Mouse (Mus musculus): Measurements from ENCODE around the gene Iqcn. TPM values are rescaled to one million over a fixed set of nuclear protein-coding genes. Genes with fewer than 3 reads are reported as not detected.

Iqcn gene
- 0.10 TPM in 1 of 2 replicates, not detected in the other for polyA plus RNA-seq (2015; fragmentation: Nextera tagmentation; extraction: Ambion mirVana)

GRCm38 (mm10) chr8:70703287-70703686, at the start of gene Iqcn:
Gene Iqcn, plus strand, starts transcription at chr8:70703457.
- Histone ChIP-seq H3K4me1 (ENCODE audit: control insufficient read depth, insufficient read depth, low read depth, low read length) (peaks cover 22% of the 10 kb centered on the region), H3K27me3 (replicated peaks; ENCODE audit: control insufficient read depth, insufficient read depth, low read length) (no peaks in the 10 kb centered on the region), H3K9ac (ENCODE audit: low read depth, low read length) (no peak within 1 kb of the TSS), H3K27ac (ENCODE audit: low read depth, low read length) (no peak within 1 kb of the TSS), H3K36me3 (ENCODE audit: control insufficient read depth, insufficient read depth, low read length) (no peaks in the 10 kb centered on the region), H3K4me2 (ENCODE audit: low read length) (peak within 1 kb of the TSS; percentile 86), H3K9me3 (ENCODE audit: control insufficient read depth, low read length) (no peaks in the 10 kb centered on the region), H3K4me3 (ENCODE audit: low read length) (no peak within 1 kb of the TSS)
- WGBS = 93% methylated on average over 3 of the region's 3 CpGs
- no peak for ATAC-seq

- ATAC-seq = no peak
- Histone ChIP-seq H3K4me2 (ENCODE audit: low read length) (no peak overlapping the region), H3K27me3 (replicated peaks; ENCODE audit: control insufficient read depth, insufficient read depth, low read length) (no peaks in the 10 kb centered on the region), H3K4me3 (ENCODE audit: low read length) (no peak overlapping the region), H3K9me3 (ENCODE audit: control insufficient read depth, low read length) (no peaks in the 10 kb centered on the region), H3K27ac (ENCODE audit: low read depth, low read length) (no peak overlapping the region), H3K36me3 (ENCODE audit: control insufficient read depth, insufficient read depth, low read length) (peaks cover 8% of the 10 kb centered on the region; the same call in 1 of the 2 replicates), H3K9ac (ENCODE audit: low read depth, low read length) (no peak overlapping the region), H3K4me1 (ENCODE audit: control insufficient read depth, insufficient read depth, low read depth, low read length) (peaks cover 12% of the 10 kb centered on the region)
- 74% methylated on average over 1 of the region's 1 CpGs for WGBS
These were observed 49.1 kb upstream of the Iqcn start for GRCm38 (mm10) chr8:70654121-70654520.

- Histone ChIP-seq H3K9me3 (ENCODE audit: control insufficient read depth, low read length) (no peaks in the 10 kb centered on the region), H3K9ac (ENCODE audit: low read depth, low read length) (no peak overlapping the region)
These were observed 47.8 kb upstream of the Iqcn start for GRCm38 (mm10) chr8:70655469-70655868.

GRCm38 (mm10) chr8:70656193-70656790, 47.0 kb upstream of the Iqcn start:
- WGBS = 10% methylated on average over 13 of the region's 13 CpGs
- no peak overlapping the region for H3K4me2 ChIP-seq (ENCODE audit: low read length)
- no peak overlapping the region for H3K4me3 ChIP-seq (ENCODE audit: low read length)
- H3K9ac ChIP-seq (ENCODE audit: low read depth, low read length) = 0 out of 2 replicates have a peak overlapping the region, but pooled peaks have one; percentile 8
- peak; percentile 35 for ATAC-seq
- H3K4me1 ChIP-seq (ENCODE audit: control insufficient read depth, insufficient read depth, low read depth, low read length) = peaks cover 9% of the 10 kb centered on the region
- no peaks in the 10 kb centered on the region for H3K27me3 ChIP-seq (replicated peaks; ENCODE audit: control insufficient read depth, insufficient read depth, low read length)
- H3K36me3 ChIP-seq (ENCODE audit: control insufficient read depth, insufficient read depth, low read length) = peaks cover 3% of the 10 kb centered on the region; the same call in 1 of the 2 replicates
- no peaks in the 10 kb centered on the region for H3K9me3 ChIP-seq (ENCODE audit: control insufficient read depth, low read length)
- H3K27ac ChIP-seq (ENCODE audit: low read depth, low read length) = peak overlapping the region; percentile 54

More at GRCm38 (mm10) chr8:70655469-70655868, 47.8 kb upstream of the Iqcn start:
- Histone ChIP-seq H3K4me2 (ENCODE audit: low read length) (no peak overlapping the region), H3K36me3 (ENCODE audit: control insufficient read depth, insufficient read depth, low read length) (peaks cover 5% of the 10 kb centered on the region; the same call in 1 of the 2 replicates), H3K27ac (ENCODE audit: low read depth, low read length) (peak overlapping the region; percentile 54), H3K27me3 (replicated peaks; ENCODE audit: control insufficient read depth, insufficient read depth, low read length) (no peaks in the 10 kb centered on the region), H3K4me3 (ENCODE audit: low read length) (no peak overlapping the region), H3K4me1 (ENCODE audit: control insufficient read depth, insufficient read depth, low read depth, low read length) (peaks cover 9% of the 10 kb centered on the region)
- WGBS = 37% methylated on average over 2 of the region's 2 CpGs
- ATAC-seq = no peak

- Histone ChIP-seq H3K27me3 (replicated peaks; ENCODE audit: control insufficient read depth, insufficient read depth, low read length) (no peaks in the 10 kb centered on the region), H3K4me1 (ENCODE audit: control insufficient read depth, insufficient read depth, low read depth, low read length) (peaks cover 9% of the 10 kb centered on the region), H3K36me3 (ENCODE audit: control insufficient read depth, insufficient read depth, low read length) (no peaks in the 10 kb centered on the region), H3K9me3 (ENCODE audit: control insufficient read depth, low read length) (no peaks in the 10 kb centered on the region), H3K4me2 (ENCODE audit: low read length) (peak overlapping the region; percentile 96; the same call in 1 of the 2 replicates), H3K27ac (ENCODE audit: low read depth, low read length) (no peak overlapping the region), H3K9ac (ENCODE audit: low read depth, low read length) (no peak overlapping the region), H3K4me3 (ENCODE audit: low read length) (no peak overlapping the region)
- WGBS = 95% methylated on average over 3 of the region's 3 CpGs
- no peak for ATAC-seq
These were observed 46.0 kb upstream of the Iqcn start for GRCm38 (mm10) chr8:70657214-70657613.

- ATAC-seq = no peak
- H3K4me1 ChIP-seq (ENCODE audit: control insufficient read depth, insufficient read depth, low read depth, low read length) = peaks cover 9% of the 10 kb centered on the region
- H3K27me3 ChIP-seq (replicated peaks; ENCODE audit: control insufficient read depth, insufficient read depth, low read length) = no peaks in the 10 kb centered on the region
- WGBS = 49% methylated on average over 2 of the region's 2 CpGs
- H3K27ac ChIP-seq (ENCODE audit: low read depth, low read length) = no peak overlapping the region
- H3K4me2 ChIP-seq (ENCODE audit: low read length) = peak overlapping the region; percentile 96
- H3K9me3 ChIP-seq (ENCODE audit: control insufficient read depth, low read length) = no peaks in the 10 kb centered on the region
- H3K4me3 ChIP-seq (ENCODE audit: low read length) = no peak overlapping the region
- no peaks in the 10 kb centered on the region for H3K36me3 ChIP-seq (ENCODE audit: control insufficient read depth, insufficient read depth, low read length)
- no peak overlapping the region for H3K9ac ChIP-seq (ENCODE audit: low read depth, low read length)
These were observed 45.5 kb upstream of the Iqcn start for GRCm38 (mm10) chr8:70657739-70658138.

GRCm38 (mm10) chr8:70658897-70659603, 44.2 kb upstream of the Iqcn start:
- no peak for ATAC-seq
- no peaks in the 10 kb centered on the region for H3K36me3 ChIP-seq (ENCODE audit: control insufficient read depth, insufficient read depth, low read length)
- H3K4me2 ChIP-seq (ENCODE audit: low read length) = peak overlapping the region; percentile 96
- no peaks in the 10 kb centered on the region for H3K9me3 ChIP-seq (ENCODE audit: control insufficient read depth, low read length)
- peak overlapping the region; percentile 62 for H3K27ac ChIP-seq (ENCODE audit: low read depth, low read length)
- peak overlapping the region; percentile 79 for H3K9ac ChIP-seq (ENCODE audit: low read depth, low read length)
- H3K4me1 ChIP-seq (ENCODE audit: control insufficient read depth, insufficient read depth, low read depth, low read length) = peaks cover 9% of the 10 kb centered on the region
- H3K27me3 ChIP-seq (replicated peaks; ENCODE audit: control insufficient read depth, insufficient read depth, low read length) = no peaks in the 10 kb centered on the region
- H3K4me3 ChIP-seq (ENCODE audit: low read length) = peak overlapping the region; percentile 75
- 1% methylated on average over 31 of the region's 31 CpGs for whole genome bisulfite sequencing

- under 1% methylated on average over 43 of the region's 44 CpGs for WGBS
- ATAC-seq = peak; percentile 87
- peaks cover 9% of the 10 kb centered on the region for H3K4me1 ChIP-seq (ENCODE audit: control insufficient read depth, insufficient read depth, low read depth, low read length)
These were observed 43.5 kb upstream of the Iqcn start for GRCm38 (mm10) chr8:70659604-70660272.

GRCm38 (mm10) chr8:70660273-70660725, 43.0 kb upstream of the Iqcn start, which contains the start of gene Pgpep1:
Gene Pgpep1, minus strand, starts transcription at chr8:70660388.
- H3K4me1 ChIP-seq (ENCODE audit: control insufficient read depth, insufficient read depth, low read depth, low read length) = peaks cover 9% of the 10 kb centered on the region

More at GRCm38 (mm10) chr8:70659604-70660272, 43.5 kb upstream of the Iqcn start:
- H3K27ac ChIP-seq (ENCODE audit: low read depth, low read length) = peak overlapping the region; percentile 62
- no peaks in the 10 kb centered on the region for H3K27me3 ChIP-seq (replicated peaks; ENCODE audit: control insufficient read depth, insufficient read depth, low read length)
- peak overlapping the region; percentile 96 for H3K4me2 ChIP-seq (ENCODE audit: low read length)
- no peaks in the 10 kb centered on the region for H3K9me3 ChIP-seq (ENCODE audit: control insufficient read depth, low read length)
- H3K9ac ChIP-seq (ENCODE audit: low read depth, low read length) = peak overlapping the region; percentile 79
- H3K4me3 ChIP-seq (ENCODE audit: low read length) = peak overlapping the region; percentile 75
- no peaks in the 10 kb centered on the region for H3K36me3 ChIP-seq (ENCODE audit: control insufficient read depth, insufficient read depth, low read length)

More at GRCm38 (mm10) chr8:70660273-70660725, 43.0 kb upstream of the Iqcn start, which contains the start of gene Pgpep1:
- H3K9ac ChIP-seq (ENCODE audit: low read depth, low read length) = peak within 1 kb of the TSS; percentile 79
- peak within 1 kb of the TSS; percentile 96 for H3K4me2 ChIP-seq (ENCODE audit: low read length)
- H3K27me3 ChIP-seq (replicated peaks; ENCODE audit: control insufficient read depth, insufficient read depth, low read length) = no peaks in the 10 kb centered on the region
- H3K4me3 ChIP-seq (ENCODE audit: low read length) = peak within 1 kb of the TSS; percentile 75
- WGBS = 3% methylated on average over 14 of the region's 14 CpGs
- no peaks in the 10 kb centered on the region for H3K9me3 ChIP-seq (ENCODE audit: control insufficient read depth, low read length)
- no peaks in the 10 kb centered on the region for H3K36me3 ChIP-seq (ENCODE audit: control insufficient read depth, insufficient read depth, low read length)
- H3K27ac ChIP-seq (ENCODE audit: low read depth, low read length) = peak within 1 kb of the TSS; percentile 62
- ATAC-seq = peak; percentile 46
